Mouse (Mus musculus): Measurements from ENCODE around the gene Lgals3bp. TPM values are rescaled to one million over a fixed set of nuclear protein-coding genes. Genes with fewer than 3 reads are reported as not detected.
"Not testable (repeated sequence)": the region's sequence is repeated elsewhere in the genome, so short reads cannot be mapped to it uniquely, and the experiment has no call there.

Gene Lgals3bp
- total RNA-seq, 2 experiments from 2014 or later: 17.8 to 18.3 TPM

DNA sequence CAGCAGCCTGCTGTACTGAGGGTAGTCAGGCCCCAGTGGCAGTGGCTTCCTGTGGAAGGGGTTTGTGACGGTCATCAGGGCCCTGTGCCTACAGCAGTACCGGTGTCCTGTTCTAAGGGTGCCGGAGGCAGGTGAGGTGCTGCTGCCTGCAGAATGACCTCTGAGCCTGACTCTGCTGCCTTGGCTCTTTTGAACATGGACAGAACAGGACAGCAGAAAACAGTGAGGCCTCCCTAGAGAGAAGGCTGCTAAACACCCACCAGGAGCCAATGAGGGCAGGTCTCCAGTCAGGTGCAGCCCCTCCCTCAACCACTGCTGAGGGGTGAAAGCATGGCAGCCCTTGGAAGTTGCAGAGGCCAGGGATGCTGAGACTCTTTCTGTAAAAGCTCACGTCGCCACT is 4.6 kb upstream of the Lgals3bp start:
- Histone ChIP-seq H3K27ac (no peak overlapping the region), H3K4me3 (no peak overlapping the region)
- peak in 1 of 2 experiments; percentile 9 for DNase-seq (ENCODE audit: low spot score in 2 of 2)
- TF ChIP-seq CTCF (conservative IDR thresholded peaks at IDR 0.05): no peak

DNA sequence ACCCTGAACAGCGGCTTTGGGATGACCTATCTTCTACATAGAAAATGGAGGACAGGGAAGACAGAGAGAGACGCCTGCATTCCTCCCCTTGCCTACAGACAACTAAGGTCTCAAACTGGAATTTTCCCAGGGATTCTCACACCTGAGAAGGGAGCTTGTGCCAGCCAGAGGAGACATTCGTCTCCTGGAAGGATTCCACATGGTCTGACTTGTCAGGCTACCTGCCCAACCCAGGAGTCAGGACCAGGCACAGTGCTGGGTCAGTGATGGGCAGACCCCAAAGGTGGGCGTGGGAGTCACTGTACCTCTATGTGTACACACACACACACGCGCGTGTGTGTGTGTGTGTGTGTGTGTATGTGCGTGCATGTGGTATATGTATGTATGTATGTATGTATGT is 3.4 kb upstream of the Lgals3bp start:
- Histone ChIP-seq H3K4me3 (no peak overlapping the region), H3K27ac (no peak overlapping the region)
- DNase-seq (ENCODE audit: low spot score in 2 of 2): peak in 1 of 2 experiments; percentile 7
- TF ChIP-seq CTCF (conservative IDR thresholded peaks at IDR 0.05): no peak

GRCm38 (mm10) chr11:118403951-118404899 is 2.3 kb upstream of the Lgals3bp start:
- Histone ChIP-seq H3K27ac (no peak overlapping the region), H3K4me3 (no peak overlapping the region)
- peak in 1 of 2 experiments; percentile 7 for DNase-seq (ENCODE audit: low spot score in 2 of 2)
- TF ChIP-seq CTCF (conservative IDR thresholded peaks at IDR 0.05): no peak

DNA sequence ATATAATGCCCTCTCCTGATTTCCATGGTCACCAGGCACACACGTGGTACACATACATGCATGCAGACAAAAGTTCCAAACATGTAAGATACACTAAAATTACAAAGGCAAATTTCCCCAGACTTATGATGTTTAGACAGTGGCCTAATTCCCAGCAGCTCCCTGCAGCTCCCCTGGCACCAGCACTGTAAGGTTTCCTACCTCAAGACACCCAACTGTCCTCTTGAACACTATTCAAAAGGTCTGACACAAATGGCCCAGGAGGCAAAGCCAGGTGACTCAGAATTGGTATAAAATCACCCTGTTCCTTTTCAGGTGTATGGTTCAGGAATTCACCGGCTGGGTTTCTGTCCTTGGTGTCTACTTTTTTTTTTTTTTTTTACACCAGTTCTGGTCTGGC is 1.3 kb upstream of the Lgals3bp start:
- no peak for TF ChIP-seq CTCF (conservative IDR thresholded peaks at IDR 0.05)
- peak in 1 of 2 experiments; percentile 5 for DNase-seq (ENCODE audit: low spot score in 2 of 2)
- H3K27ac ChIP-seq: no peak overlapping the region
- H3K4me3 ChIP-seq: no peak overlapping the region

- DNase-seq (ENCODE audit: low spot score in 2 of 2): peak in 1 of 2 experiments; percentile 9
- peak overlapping the region; percentile 91 for H3K27ac ChIP-seq
- peak overlapping the region; percentile 32 for H3K4me3 ChIP-seq
- TF ChIP-seq CTCF (conservative IDR thresholded peaks at IDR 0.05): no peak
Observed at GRCm38 (mm10) chr11:118401195-118401594, 697 bp downstream of the Lgals3bp start.

GRCm38 (mm10) chr11:118400566-118400936 is 1.3 kb downstream of the Lgals3bp start:
- Histone ChIP-seq H3K4me3 (peak overlapping the region; percentile 17), H3K27ac (peak overlapping the region; percentile 91)
- no peak for DNase-seq (ENCODE audit: low spot score in 2 of 2)
- no peak for TF ChIP-seq CTCF (conservative IDR thresholded peaks at IDR 0.05)

DNA sequence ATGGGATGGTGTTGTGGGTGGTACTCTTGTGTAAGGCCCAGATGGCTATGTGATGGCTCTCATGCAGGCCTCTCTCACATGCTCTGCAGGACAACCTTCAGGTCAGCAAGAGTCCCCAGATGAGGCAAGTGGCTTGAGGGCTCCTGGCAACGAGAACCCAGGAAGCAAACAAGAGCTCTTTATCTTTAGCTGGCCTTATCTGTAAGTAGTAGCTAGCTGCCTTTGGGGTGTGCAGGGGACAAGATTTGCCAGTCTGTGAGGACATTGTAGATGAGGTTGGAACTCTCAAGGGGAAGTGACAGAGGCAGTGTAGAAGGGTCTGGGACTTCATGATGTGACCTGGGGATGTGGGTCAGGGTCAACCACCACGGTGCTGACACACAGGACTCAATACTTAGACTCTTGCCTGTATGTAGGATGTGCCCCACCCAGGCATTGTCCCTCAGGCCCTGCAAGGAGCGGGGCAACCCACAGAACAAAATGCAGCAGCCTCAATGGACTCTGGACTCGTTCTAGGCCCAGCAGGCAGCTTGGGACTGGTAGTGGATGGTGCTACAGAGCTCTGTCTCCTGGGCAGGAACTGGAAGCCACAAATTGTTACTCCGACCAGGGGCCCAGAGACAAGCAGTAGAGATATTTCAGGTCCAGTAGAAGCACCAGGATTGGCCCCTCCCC is 1.9 kb downstream of the Lgals3bp start:
- H3K4me3 ChIP-seq: no peak overlapping the region
- H3K27ac ChIP-seq: peak overlapping the region; percentile 91; the same call in 1 of the 2 replicates
- no peak for DNase-seq (ENCODE audit: low spot score in 2 of 2)
- no peak for TF ChIP-seq CTCF (conservative IDR thresholded peaks at IDR 0.05)

GRCm38 (mm10) chr11:118397806-118398530 is 3.9 kb downstream of the Lgals3bp start:
- TF ChIP-seq CTCF (conservative IDR thresholded peaks at IDR 0.05): no peak

DNA sequence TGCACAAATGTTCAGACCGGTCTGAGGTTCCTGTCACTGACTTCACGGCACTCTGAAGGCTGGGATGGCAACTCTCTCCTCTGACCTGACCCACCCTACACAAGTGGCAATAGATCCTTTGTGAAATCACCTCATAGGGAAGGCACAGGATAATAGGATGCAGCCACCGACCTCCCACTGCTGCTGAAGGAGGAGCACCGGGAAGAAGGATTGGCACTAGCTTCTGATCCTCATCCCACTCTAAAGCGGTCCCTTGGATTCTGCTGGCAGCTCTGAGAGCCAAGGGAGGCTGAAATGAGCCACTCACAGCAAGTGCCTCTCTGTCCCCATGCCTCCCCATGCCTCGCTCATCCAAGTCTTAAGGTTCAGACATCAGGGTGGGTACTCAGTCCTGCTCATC is 7.4 kb downstream of the Lgals3bp start:
- TF ChIP-seq CTCF (conservative IDR thresholded peaks at IDR 0.05): no peak
- Histone ChIP-seq H3K27ac (no peak overlapping the region), H3K4me3 (no peak overlapping the region)
- DNase-seq (ENCODE audit: low spot score in 2 of 2): no peak

More at GRCm38 (mm10) chr11:118397806-118398530, 3.9 kb downstream of the Lgals3bp start:
- H3K27ac ChIP-seq: no peak overlapping the region
- DNase-seq (ENCODE audit: low spot score in 2 of 2): no peak
- H3K4me3 ChIP-seq: no peak overlapping the region

- no peak for TF ChIP-seq CTCF (conservative IDR thresholded peaks at IDR 0.05)
- DNase-seq (ENCODE audit: low spot score in 2 of 2): no peak
- H3K27ac ChIP-seq: no peak overlapping the region
- no peak overlapping the region for H3K4me3 ChIP-seq
Observed at GRCm38 (mm10) chr11:118393991-118394390, 7.9 kb downstream of the Lgals3bp start.

DNA sequence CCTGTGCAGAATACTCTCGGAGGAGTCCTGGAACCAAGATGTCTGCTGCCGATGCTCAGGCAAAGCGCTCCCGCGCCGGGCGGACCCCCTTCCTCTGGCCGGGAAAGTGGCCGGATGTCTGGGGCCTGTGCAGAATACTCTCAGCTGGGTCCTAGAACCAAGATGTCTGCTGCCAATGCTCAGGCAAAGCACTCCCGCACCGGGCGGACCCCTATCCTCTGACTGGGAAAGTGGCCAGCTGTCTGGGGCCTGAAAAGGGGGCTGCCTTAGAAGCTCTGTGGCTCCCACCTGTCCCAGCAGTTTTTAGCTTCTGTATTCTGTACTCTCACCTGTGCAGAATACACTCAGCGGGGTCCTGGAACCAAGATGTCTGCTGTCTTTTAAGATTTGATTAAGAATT is 14.1 kb downstream of the Lgals3bp start:
- not testable (repeated sequence) for H3K27ac ChIP-seq; DNase-seq (ENCODE audit: low spot score in 2 of 2); H3K4me3 ChIP-seq

GRCm38 (mm10) chr11:118379251-118380009 is 22.5 kb downstream of the Lgals3bp start:
- peak; percentile 80 to 86 for DNase-seq (ENCODE audit: low spot score in 2 of 2)
- Histone ChIP-seq H3K4me3 (no peak overlapping the region), H3K27ac (no peak overlapping the region)
- peak; percentile 95 for TF ChIP-seq CTCF (conservative IDR thresholded peaks at IDR 0.05)
